Mouse (Mus musculus) gonadal fat pad, adult 2 months (tissue): ENCODE data around the gene Sh3gl2. TPM values are rescaled to one million over a fixed set of nuclear protein-coding genes. Genes with fewer than 3 reads are reported as not detected.

Experiments used
- DNase-seq: peaks from one replicate; pipeline ENCODE4 v3.0.0-alpha.2; 2012; ENCODE audit warnings: low read depth
- polyA plus RNA-seq: library from polyadenylated mRNA; depleted of rRNA; stranded (reverse); fragments of >200 nt; gene quantifications from 2 replicates; pipeline ENCODE4 v1.2.3, GENCODE M21; 2012

The Sh3gl2 gene
- polyA plus RNA-seq, 1 experiment: 18.4 TPM

DNA sequence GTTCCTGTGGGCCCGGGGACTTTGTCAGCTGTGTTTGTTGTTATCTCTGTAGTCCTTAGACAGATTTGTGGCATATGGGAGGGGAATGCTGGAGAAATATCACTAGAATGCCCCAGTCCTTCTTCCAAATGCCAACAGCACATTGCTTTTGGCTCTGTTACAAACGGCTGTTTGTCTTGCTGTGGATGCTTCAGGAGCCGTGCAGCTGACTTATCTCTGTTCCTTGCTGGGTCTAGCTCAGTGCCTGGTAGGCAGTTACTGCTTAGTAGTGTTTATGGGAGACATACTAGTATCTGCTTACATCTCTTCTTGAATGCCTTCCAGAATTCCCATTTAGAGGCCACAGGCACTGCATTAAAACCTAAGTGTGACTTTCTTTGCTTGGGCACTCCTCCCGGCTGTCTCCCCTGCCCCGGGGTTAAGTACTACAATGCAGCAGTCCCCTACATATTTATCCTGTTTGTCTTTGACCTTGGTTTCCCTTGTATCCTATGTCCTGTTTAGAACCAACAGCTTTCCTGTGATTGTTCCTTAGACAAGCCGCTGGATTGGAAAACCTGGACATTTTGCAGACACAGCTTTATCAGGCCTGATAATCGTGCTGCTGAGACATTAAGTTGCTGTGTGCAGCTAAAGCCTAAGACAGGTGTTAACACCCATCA, 101.1 kb downstream of the Sh3gl2 start:
- no peak for DNase-seq

DNA sequence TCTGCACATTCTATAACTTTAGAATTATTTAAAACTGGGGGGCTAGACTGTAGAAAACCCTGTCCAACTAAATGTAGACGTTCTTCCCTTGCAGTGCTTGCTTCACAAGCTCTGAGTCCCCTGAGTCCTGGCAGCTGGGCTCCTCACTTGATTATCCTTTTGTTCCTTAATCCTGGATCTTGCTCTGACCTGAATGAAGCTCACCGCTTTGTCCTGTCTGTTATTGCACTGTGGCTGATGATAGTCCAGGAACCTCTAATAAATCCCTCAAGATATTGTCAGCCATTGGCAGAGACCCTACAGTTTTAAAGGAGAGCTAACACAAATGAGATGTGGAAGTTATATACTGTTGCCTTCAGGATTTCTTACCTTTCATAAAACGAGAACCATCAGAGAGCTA, 114.2 kb downstream of the Sh3gl2 start:
- DNase-seq: no peak

- no peak for DNase-seq
Measured at GRCm38 (mm10) chr4:85325454-85325853, 120.5 kb downstream of the Sh3gl2 start.

GRCm38 (mm10) chr4:85326052-85326451, 121.1 kb downstream of the Sh3gl2 start:
- no peak for DNase-seq

DNA sequence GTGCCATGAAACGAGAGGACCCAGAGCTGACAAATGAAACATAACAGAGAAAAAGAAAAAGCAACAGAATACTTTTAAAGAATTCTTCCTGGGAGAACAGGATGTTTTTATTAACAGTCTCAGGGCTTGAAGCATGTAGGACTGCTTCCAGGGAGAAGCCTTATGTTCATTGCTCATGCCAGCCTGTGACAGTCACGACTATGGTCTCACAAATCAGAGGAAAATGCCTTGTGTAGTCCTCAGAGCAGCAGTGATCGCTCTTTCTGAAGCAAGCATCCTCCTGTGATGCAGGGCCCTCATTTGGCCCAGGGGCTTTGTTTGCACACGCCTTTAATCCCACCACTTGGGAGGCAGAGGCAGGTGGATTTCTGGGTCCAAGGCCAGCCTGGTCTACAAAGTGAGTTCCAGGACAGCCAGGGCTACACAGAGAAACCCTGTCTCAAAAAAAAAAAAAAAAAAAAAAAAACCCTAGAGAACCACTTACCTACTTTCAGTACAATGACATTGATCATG, 129.8 kb downstream of the Sh3gl2 start:
- no peak for DNase-seq

DNA sequence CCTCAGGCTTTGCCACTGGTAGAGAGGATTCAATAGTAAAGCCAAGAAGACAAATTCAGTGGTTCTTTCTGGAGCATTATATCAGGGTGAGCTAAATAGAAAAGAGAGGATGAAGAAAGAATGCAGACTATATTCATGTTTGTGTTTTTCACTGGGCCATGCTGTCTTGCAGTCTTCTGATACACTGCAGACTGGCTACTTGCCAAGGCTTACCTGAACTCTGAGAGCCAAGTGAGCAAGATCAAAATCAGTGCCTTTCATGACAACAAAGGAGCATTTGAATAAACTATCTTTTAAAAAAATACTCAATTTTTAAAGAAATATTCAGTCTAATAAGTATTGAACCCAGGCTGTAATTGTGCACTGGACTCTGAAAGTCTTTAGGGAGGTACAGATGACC, 131.4 kb downstream of the Sh3gl2 start:
- no peak for DNase-seq

GRCm38 (mm10) chr4:85339126-85339525, 134.2 kb downstream of the Sh3gl2 start:
- no peak for DNase-seq

DNA sequence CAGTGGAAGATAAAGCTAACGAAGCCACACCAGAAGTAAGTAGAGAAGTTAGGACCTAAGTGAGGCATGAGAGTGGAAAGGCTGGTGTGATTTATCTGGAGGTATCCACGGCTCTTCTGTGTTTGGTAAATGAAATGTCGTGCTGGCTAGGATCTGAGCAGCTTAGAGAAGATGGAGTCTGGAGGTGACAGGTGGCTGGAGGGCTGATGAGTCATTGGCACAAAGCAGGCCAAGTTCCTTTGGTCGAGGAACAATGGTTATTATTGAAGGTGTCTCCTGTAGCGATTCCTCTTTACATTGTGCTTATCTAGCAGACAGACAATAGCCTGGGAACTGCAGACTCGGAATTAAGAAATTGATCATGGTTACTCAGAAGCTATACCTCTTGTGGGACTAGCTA, 135.8 kb downstream of the Sh3gl2 start:
- DNase-seq: no peak

- no peak for DNase-seq
Measured at GRCm38 (mm10) chr4:85345911-85346310, 141.0 kb downstream of the Sh3gl2 start.

GRCm38 (mm10) chr4:85348079-85348643, 143.2 kb downstream of the Sh3gl2 start:
- DNase-seq: no peak

DNA sequence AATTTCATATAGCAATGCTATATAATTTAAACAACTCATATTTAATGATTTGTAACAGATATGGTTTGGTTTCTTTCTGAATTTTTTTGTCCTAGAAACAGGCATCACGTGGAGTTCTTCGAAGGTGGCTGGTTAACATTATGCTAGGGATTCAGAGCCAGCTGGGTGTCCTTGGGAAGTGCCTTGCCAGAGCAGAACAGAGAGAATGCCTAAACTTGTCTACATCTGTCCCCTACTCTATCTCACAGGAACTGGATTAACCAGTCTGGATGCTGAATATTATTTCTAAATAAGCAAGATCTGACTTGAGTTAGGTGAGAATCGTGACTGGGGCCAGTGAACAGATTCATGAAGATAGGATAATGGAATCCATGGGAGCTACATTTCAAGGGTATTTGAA, 157.7 kb downstream of the Sh3gl2 start:
- DNase-seq: peak; percentile 20

DNA sequence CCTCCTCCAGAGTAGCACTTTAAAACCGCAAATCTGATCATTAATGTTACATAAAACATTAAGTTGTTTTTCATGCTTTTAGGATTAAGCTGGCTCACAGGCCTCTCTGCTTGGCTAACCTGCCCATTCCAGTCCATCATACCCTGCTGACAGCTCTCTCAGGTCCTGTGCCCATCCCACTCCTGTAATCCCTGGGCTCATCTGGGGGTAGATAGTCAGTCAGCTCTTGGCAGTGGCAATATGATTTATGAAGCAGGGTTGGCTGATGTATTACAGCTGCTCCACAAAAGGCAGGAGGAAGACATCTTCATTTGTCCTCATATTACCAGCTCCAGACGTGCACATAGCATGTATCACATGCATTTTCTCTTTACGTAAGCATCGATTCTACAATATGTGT, 158.3 kb downstream of the Sh3gl2 start:
- DNase-seq: peak; percentile 6

GRCm38 (mm10) chr4:85371036-85371435, 166.1 kb downstream of the Sh3gl2 start:
- DNase-seq: no peak

- no peak for DNase-seq
Measured at GRCm38 (mm10) chr4:85374801-85375200, 169.9 kb downstream of the Sh3gl2 start.

GRCm38 (mm10) chr4:85376187-85376586, 171.3 kb downstream of the Sh3gl2 start:
- DNase-seq: no peak

DNA sequence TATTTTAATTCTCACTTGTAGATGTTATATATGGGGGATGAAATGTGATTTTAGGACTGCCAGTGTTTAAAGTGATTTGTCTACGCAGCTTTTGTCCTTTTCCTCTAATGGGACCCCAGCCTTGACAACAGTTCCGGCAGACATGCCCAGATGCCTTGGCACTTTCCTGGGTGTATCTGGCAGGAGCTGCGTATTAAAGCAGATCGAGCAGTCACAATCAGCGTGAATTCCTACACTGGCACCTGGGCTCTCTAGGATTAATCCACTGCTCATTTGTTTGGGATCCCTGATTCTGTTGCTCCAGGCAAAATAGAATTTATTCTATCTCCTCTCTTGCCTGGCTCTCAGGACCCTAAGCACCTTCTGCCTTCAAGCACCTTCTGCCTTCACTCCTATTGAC, 171.7 kb downstream of the Sh3gl2 start:
- no peak for DNase-seq

DNA sequence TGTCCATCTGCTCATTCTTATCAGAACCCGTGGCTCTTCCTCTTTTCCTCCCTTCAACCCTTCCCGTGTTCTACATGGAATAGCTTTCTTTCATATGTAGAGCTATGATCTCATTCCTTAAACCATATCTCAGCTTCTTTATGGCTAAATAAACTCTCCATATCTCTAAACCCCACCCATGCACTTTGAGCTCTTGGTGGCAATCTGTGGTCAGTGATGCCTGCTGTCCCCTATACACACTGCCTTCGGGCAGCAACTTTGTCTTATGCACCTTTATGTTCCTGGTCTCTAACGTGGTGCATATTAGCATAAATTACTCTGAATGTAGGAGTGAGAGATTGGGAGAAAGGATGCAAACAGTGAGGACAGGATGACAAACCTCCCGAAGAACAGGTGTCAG, 180.3 kb downstream of the Sh3gl2 start:
- no peak for DNase-seq

DNA sequence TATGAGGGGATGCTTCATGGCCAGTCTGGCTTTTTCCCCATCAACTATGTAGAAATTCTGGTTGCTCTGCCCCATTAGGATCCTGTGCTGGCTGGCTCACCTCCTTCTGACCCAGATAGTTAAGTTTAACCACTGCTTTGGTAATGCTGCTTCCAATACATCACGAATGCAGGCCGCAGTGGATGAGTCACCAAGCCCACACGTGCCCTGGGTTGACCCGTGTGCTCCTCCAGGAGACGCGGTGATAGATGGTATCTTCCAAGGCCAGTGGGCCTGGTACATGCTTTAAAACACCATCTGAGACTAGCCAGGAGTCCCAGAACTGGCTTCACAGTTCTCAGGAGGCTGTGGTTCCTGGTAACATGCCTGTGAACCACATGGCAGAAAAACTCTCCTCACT, 182.8 kb downstream of the Sh3gl2 start:
- no peak for DNase-seq

DNA sequence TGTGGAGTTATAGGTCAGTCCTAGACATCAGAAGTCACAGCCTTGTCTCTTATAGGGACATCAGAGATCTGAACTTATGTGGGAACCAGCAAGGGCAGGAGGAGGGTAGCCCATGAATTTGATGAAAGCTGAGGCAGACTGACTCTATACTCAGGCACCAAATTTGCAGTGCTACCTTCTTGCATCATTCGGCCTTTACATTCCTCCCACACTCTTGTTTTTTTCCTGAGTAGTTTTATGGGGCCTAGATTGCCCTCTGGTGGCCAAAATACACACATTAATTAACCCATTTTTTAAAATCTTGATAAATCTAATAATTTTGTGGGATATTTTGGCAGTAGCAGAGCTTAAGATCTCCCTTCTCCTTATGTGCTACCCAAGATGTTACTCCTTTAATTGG, 186.9 kb downstream of the Sh3gl2 start:
- no peak for DNase-seq

- no peak for DNase-seq
Measured at GRCm38 (mm10) chr4:85398765-85399164, 193.8 kb downstream of the Sh3gl2 start.

GRCm38 (mm10) chr4:85402823-85403222, 197.9 kb downstream of the Sh3gl2 start:
- no peak for DNase-seq

DNA sequence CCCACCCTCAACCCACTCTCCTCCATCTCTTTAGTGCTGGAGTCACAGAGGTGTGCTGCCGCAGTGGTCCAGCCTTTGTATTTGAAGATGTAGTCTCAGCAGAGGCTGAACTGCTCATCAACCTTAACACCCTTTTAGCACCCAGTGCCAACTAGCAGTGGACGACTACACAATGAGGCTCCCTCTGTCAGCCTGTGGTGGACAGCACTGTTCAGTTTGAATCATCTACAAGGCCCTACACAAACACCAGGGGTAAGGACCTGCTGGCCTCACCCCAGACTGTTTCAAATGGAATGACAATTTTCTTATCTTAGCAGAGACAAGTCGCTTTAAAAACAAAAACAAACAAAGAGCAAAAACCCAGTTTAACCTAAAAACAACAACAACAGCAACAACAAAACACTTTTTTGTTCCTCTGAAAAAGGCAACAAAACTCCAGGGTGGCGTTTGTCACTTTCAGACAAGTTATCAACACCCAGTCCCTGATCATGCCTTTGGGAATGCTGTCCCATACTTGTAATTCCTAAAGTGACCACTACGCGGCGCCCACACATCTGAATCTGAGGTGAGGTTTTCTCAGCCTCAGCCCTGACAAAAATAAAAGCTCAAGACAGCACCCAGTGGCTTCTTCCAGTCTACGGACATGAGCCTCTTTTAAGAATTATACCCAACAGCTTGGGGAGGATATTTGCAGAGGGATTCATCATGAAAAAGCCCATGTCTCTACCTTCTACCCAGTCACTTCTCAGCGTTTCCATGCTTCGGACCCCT, 199.7 kb downstream of the Sh3gl2 start:
- DNase-seq: no peak

GRCm38 (mm10) chr4:85405276-85405675, 200.3 kb downstream of the Sh3gl2 start:
- no peak for DNase-seq
